Mouse (Mus musculus): Measurements from ENCODE around the gene Grik4. TPM values are rescaled to one million over a fixed set of nuclear protein-coding genes. Genes with fewer than 3 reads are reported as not detected.

The Grik4 gene
- polyA plus RNA-seq, 1 experiment from 2014 or later: 0.49 TPM

GRCm38 (mm10) chr9:42728472-42728871 lies 215.8 kb downstream of the Grik4 start:
- WGBS: 50% methylated on average over 6 of the region's 6 CpGs
- H3K4me1 ChIP-seq (ENCODE audit: control insufficient read depth, insufficient read depth, low read length): no peaks in the 10 kb centered on the region
- no peak overlapping the region for H3K27ac ChIP-seq (replicated peaks; ENCODE audit: low read depth, low read length)
- no peak overlapping the region for H3K4me3 ChIP-seq (ENCODE audit: low read depth, low read length)
- no peak overlapping the region for H3K9ac ChIP-seq (replicated peaks; ENCODE audit: low read length)
- H3K9me3 ChIP-seq (replicated peaks; ENCODE audit: control insufficient read depth, low read length): no peaks in the 10 kb centered on the region
- no peaks in the 10 kb centered on the region for H3K27me3 ChIP-seq (ENCODE audit: control insufficient read depth, insufficient read depth, low read length)
- no peak for ATAC-seq (replicated peaks; ENCODE audit: insufficient number of reproducible peaks, low FRiP score, low TSS enrichment, low read depth)
- no peaks in the 10 kb centered on the region for H3K36me3 ChIP-seq (replicated peaks; ENCODE audit: control insufficient read depth, insufficient read depth, low read depth, low read length)
- DNase-seq (ENCODE audit: low spot score): no peak
- no peak overlapping the region for H3K4me2 ChIP-seq (ENCODE audit: low read depth, low read length)

- no peak overlapping the region for H3K4me2 ChIP-seq (ENCODE audit: low read depth, low read length)
- no peaks in the 10 kb centered on the region; the same call in 1 of the 2 replicates for H3K4me1 ChIP-seq (ENCODE audit: control insufficient read depth, insufficient read depth, low read length)
- no peak overlapping the region for H3K9ac ChIP-seq (replicated peaks; ENCODE audit: low read length)
- ATAC-seq (replicated peaks; ENCODE audit: insufficient number of reproducible peaks, low FRiP score, low TSS enrichment, low read depth): no peak
- no peaks in the 10 kb centered on the region for H3K27me3 ChIP-seq (ENCODE audit: control insufficient read depth, insufficient read depth, low read length)
- WGBS: 70% methylated on average over 6 of the region's 6 CpGs
- no peak overlapping the region for H3K4me3 ChIP-seq (ENCODE audit: low read depth, low read length)
- H3K27ac ChIP-seq (replicated peaks; ENCODE audit: low read depth, low read length): no peak overlapping the region
- no peak for DNase-seq (ENCODE audit: low spot score)
- no peaks in the 10 kb centered on the region for H3K36me3 ChIP-seq (replicated peaks; ENCODE audit: control insufficient read depth, insufficient read depth, low read depth, low read length)
- no peaks in the 10 kb centered on the region for H3K9me3 ChIP-seq (replicated peaks; ENCODE audit: control insufficient read depth, low read length)
Measured at GRCm38 (mm10) chr9:42727661-42728060, 216.6 kb downstream of the Grik4 start.

DNA sequence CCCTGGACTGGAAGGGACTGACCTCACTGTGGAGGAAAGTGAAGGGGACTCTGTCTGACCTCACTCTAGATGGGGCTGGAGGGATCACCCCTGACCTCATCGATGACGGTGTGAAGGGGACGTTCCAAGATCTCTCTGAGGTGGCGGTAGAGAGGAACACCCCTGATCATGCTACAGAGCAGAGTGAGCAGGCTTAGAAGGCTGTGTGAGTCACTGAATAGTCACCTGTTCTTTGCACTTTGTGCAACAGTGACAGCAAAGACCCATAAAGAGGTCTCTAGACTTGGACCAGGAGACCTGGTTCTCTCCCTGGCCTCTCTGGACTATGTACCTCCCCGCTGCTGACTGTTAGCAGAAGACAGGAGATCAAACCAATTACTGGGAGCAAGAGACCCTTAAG lies 217.1 kb downstream of the Grik4 start:
- ATAC-seq (replicated peaks; ENCODE audit: insufficient number of reproducible peaks, low FRiP score, low TSS enrichment, low read depth): no peak
- Histone ChIP-seq H3K4me2 (ENCODE audit: low read depth, low read length) (no peak overlapping the region), H3K27me3 (ENCODE audit: control insufficient read depth, insufficient read depth, low read length) (no peaks in the 10 kb centered on the region), H3K36me3 (replicated peaks; ENCODE audit: control insufficient read depth, insufficient read depth, low read depth, low read length) (no peaks in the 10 kb centered on the region), H3K4me3 (ENCODE audit: low read depth, low read length) (no peak overlapping the region), H3K27ac (replicated peaks; ENCODE audit: low read depth, low read length) (no peak overlapping the region), H3K4me1 (ENCODE audit: control insufficient read depth, insufficient read depth, low read length) (no peaks in the 10 kb centered on the region; the same call in 1 of the 2 replicates), H3K9me3 (replicated peaks; ENCODE audit: control insufficient read depth, low read length) (no peaks in the 10 kb centered on the region), H3K9ac (replicated peaks; ENCODE audit: low read length) (no peak overlapping the region)
- DNase-seq (ENCODE audit: low spot score): no peak
- 81% methylated on average over 5 of the region's 5 CpGs for WGBS

DNA sequence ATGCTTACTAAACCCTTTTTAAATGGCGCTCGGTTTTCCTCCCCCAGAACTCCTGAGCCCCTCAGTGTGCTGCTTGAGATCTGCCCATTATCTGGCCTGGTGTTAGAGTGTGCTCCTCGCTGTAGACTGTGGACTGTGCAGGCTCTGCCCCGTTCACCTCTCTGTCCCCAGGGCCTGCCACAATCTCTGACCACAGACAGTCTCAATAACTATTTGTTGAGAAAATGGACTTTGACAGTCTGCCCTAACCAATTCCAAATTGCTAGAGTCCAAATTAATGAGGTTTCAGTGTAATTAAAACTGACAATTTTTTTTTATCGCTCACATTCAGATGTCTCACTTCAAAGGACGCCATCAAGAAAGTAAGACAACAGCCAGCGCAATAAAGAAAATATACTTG lies 220.2 kb downstream of the Grik4 start:
- no peaks in the 10 kb centered on the region for H3K36me3 ChIP-seq (replicated peaks; ENCODE audit: control insufficient read depth, insufficient read depth, low read depth, low read length)
- DNase-seq (ENCODE audit: low spot score) (no peak), ATAC-seq (replicated peaks; ENCODE audit: insufficient number of reproducible peaks, low FRiP score, low TSS enrichment, low read depth) (no peak)
- H3K9ac ChIP-seq (replicated peaks; ENCODE audit: low read length): no peak overlapping the region
- H3K4me2 ChIP-seq (ENCODE audit: low read depth, low read length): no peak overlapping the region
- no peak overlapping the region for H3K4me3 ChIP-seq (ENCODE audit: low read depth, low read length)
- no peaks in the 10 kb centered on the region for H3K9me3 ChIP-seq (replicated peaks; ENCODE audit: control insufficient read depth, low read length)
- no peaks in the 10 kb centered on the region; the same call in 1 of the 2 replicates for H3K4me1 ChIP-seq (ENCODE audit: control insufficient read depth, insufficient read depth, low read length)
- 44% methylated on average over 7 of the region's 7 CpGs for WGBS
- no peak overlapping the region for H3K27ac ChIP-seq (replicated peaks; ENCODE audit: low read depth, low read length)
- H3K27me3 ChIP-seq (ENCODE audit: control insufficient read depth, insufficient read depth, low read length): no peaks in the 10 kb centered on the region

- 33% methylated on average over 4 of the region's 4 CpGs for WGBS
- DNase-seq (ENCODE audit: low spot score): peak; percentile 14
Measured at GRCm38 (mm10) chr9:42722501-42722900, 221.8 kb downstream of the Grik4 start.

DNA sequence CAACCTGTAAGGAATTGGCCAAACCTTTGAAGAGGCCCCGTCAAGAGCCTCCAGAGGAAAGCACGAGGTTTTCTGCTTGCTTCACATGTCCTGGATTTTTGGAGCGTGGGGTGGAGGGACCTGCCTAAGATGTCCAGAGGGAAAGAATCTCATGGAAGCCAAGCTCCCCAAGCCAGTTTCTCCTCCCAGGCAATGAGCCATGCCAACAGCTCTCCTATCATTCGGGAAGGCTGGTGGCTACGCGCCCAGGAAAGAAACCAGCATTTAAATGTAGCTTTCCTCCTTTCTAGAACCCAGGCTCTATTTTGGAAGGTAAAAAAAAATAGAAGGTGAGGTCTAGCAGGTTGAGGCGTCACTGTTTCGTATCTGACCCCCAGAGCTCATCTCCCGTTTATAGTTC lies 222.6 kb downstream of the Grik4 start:
- Histone ChIP-seq H3K9ac (replicated peaks; ENCODE audit: low read length) (no peak overlapping the region), H3K4me2 (ENCODE audit: low read depth, low read length) (no peak overlapping the region), H3K4me1 (ENCODE audit: control insufficient read depth, insufficient read depth, low read length) (no peaks in the 10 kb centered on the region; the same call in 1 of the 2 replicates), H3K4me3 (ENCODE audit: low read depth, low read length) (no peak overlapping the region), H3K36me3 (replicated peaks; ENCODE audit: control insufficient read depth, insufficient read depth, low read depth, low read length) (no peaks in the 10 kb centered on the region), H3K27ac (replicated peaks; ENCODE audit: low read depth, low read length) (no peak overlapping the region), H3K27me3 (ENCODE audit: control insufficient read depth, insufficient read depth, low read length) (no peaks in the 10 kb centered on the region), H3K9me3 (replicated peaks; ENCODE audit: control insufficient read depth, low read length) (no peaks in the 10 kb centered on the region)
- WGBS: 89% methylated on average over 9 of the region's 9 CpGs
- DNase-seq (ENCODE audit: low spot score) (no peak), ATAC-seq (replicated peaks; ENCODE audit: insufficient number of reproducible peaks, low FRiP score, low TSS enrichment, low read depth) (no peak)

More at GRCm38 (mm10) chr9:42722501-42722900, 221.8 kb downstream of the Grik4 start:
- 0 out of 2 replicates have a peak, but pooled peaks have one; percentile 39 for ATAC-seq (replicated peaks; ENCODE audit: insufficient number of reproducible peaks, low FRiP score, low TSS enrichment, low read depth)
- Histone ChIP-seq H3K9ac (replicated peaks; ENCODE audit: low read length) (no peak overlapping the region), H3K27ac (replicated peaks; ENCODE audit: low read depth, low read length) (no peak overlapping the region), H3K4me2 (ENCODE audit: low read depth, low read length) (no peak overlapping the region), H3K4me1 (ENCODE audit: control insufficient read depth, insufficient read depth, low read length) (no peaks in the 10 kb centered on the region; the same call in 1 of the 2 replicates), H3K27me3 (ENCODE audit: control insufficient read depth, insufficient read depth, low read length) (no peaks in the 10 kb centered on the region), H3K36me3 (replicated peaks; ENCODE audit: control insufficient read depth, insufficient read depth, low read depth, low read length) (no peaks in the 10 kb centered on the region), H3K9me3 (replicated peaks; ENCODE audit: control insufficient read depth, low read length) (no peaks in the 10 kb centered on the region), H3K4me3 (ENCODE audit: low read depth, low read length) (no peak overlapping the region)

DNA sequence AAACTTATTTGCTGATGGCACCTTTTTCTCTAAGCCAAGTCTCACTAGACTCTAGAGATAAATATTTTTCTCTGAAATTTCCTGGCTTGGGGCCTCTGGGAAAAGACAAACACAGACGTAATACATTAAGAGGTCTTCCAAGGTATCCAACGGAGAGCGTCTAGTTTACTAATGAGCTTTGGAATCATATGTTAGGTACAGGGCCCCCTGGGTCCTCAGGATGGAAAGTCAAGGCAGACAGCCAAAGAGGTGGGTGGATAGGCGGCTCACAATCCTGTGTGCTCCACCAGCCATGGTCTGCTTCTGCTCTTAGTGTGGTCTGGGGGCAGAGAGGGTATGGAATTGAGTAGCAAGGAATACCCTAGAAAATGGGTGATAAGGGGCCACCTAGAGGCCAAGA lies 223.1 kb downstream of the Grik4 start:
- WGBS: 73% methylated on average over 4 of the region's 4 CpGs

GRCm38 (mm10) chr9:42713912-42714311 lies 230.4 kb downstream of the Grik4 start:
- WGBS: 92% methylated on average over 8 of the region's 8 CpGs
- no peak for ATAC-seq (replicated peaks; ENCODE audit: insufficient number of reproducible peaks, low FRiP score, low TSS enrichment, low read depth)

More for the DNA sequence above, 223.1 kb downstream of the Grik4 start:
- no peaks in the 10 kb centered on the region for H3K27me3 ChIP-seq (ENCODE audit: control insufficient read depth, insufficient read depth, low read length)
- H3K9me3 ChIP-seq (replicated peaks; ENCODE audit: control insufficient read depth, low read length): no peaks in the 10 kb centered on the region
- DNase-seq (ENCODE audit: low spot score) (no peak), ATAC-seq (replicated peaks; ENCODE audit: insufficient number of reproducible peaks, low FRiP score, low TSS enrichment, low read depth) (no peak)
- H3K4me2 ChIP-seq (ENCODE audit: low read depth, low read length): no peak overlapping the region
- no peaks in the 10 kb centered on the region; the same call in 1 of the 2 replicates for H3K4me1 ChIP-seq (ENCODE audit: control insufficient read depth, insufficient read depth, low read length)
- H3K27ac ChIP-seq (replicated peaks; ENCODE audit: low read depth, low read length): no peak overlapping the region
- H3K36me3 ChIP-seq (replicated peaks; ENCODE audit: control insufficient read depth, insufficient read depth, low read depth, low read length): no peaks in the 10 kb centered on the region
- no peak overlapping the region for H3K9ac ChIP-seq (replicated peaks; ENCODE audit: low read length)
- H3K4me3 ChIP-seq (ENCODE audit: low read depth, low read length): no peak overlapping the region

More at GRCm38 (mm10) chr9:42713912-42714311, 230.4 kb downstream of the Grik4 start:
- Histone ChIP-seq H3K4me2 (ENCODE audit: low read depth, low read length) (no peak overlapping the region), H3K4me1 (ENCODE audit: control insufficient read depth, insufficient read depth, low read length) (no peaks in the 10 kb centered on the region), H3K9ac (replicated peaks; ENCODE audit: low read length) (no peak overlapping the region), H3K4me3 (ENCODE audit: low read depth, low read length) (no peak overlapping the region), H3K27me3 (ENCODE audit: control insufficient read depth, insufficient read depth, low read length) (no peaks in the 10 kb centered on the region), H3K36me3 (replicated peaks; ENCODE audit: control insufficient read depth, insufficient read depth, low read depth, low read length) (no peaks in the 10 kb centered on the region), H3K27ac (replicated peaks; ENCODE audit: low read depth, low read length) (no peak overlapping the region), H3K9me3 (replicated peaks; ENCODE audit: control insufficient read depth, low read length) (no peaks in the 10 kb centered on the region)
- DNase-seq (ENCODE audit: low spot score): no peak

Measured in embryonic facial prominence, embryonic 11.5 days (tissue).